Mouse (Mus musculus) neural tube, embryonic 12.5 days (tissue): ENCODE results near the gene Tardbp. TPM values are rescaled to one million over a fixed set of nuclear protein-coding genes. Genes with fewer than 3 reads are reported as not detected.

ENCODE experiments used
- ATAC-seq: fragments of 200-750 bp; cut with Nextera tagmentation; 2 replicates; pipeline ENCODE4 v1.8.0; 2017; ENCODE audit warnings: low read depth, mild to moderate bottlenecking, moderate TSS enrichment, moderate library complexity; ENCODE audit not compliant: low FRiP score
- H3K27ac ChIP-seq: fragments of 300-500 bp; sonication (generic); 2 replicates; pipeline ENCODE4 v1.5.1; 2016
- H3K27me3 ChIP-seq: fragments of 300-500 bp; sonication (generic); replicated peaks from 2 replicates; pipeline ENCODE4 v1.6.1; 2016; ENCODE audit warnings: mild to moderate bottlenecking
- H3K36me3 ChIP-seq: fragments of 300-500 bp; sonication (generic); 2 replicates; pipeline ENCODE4 v1.6.1; 2016; ENCODE audit warnings: mild to moderate bottlenecking
- H3K4me1 ChIP-seq: fragments of 300-500 bp; sonication (generic); 2 replicates; pipeline ENCODE4 v1.6.1; 2016
- H3K4me2 ChIP-seq: fragments of 300-500 bp; sonication (generic); replicated peaks from 2 replicates; pipeline ENCODE4 v1.6.1; 2016; ENCODE audit warnings: mild to moderate bottlenecking
- H3K4me3 ChIP-seq: fragments of 300-500 bp; sonication (generic); 2 replicates; pipeline ENCODE4 v1.5.1; 2016
- H3K9ac ChIP-seq: fragments of 300-500 bp; sonication (generic); 2 replicates; pipeline ENCODE4 v1.6.1; 2016; ENCODE audit warnings: mild to moderate bottlenecking
- H3K9me3 ChIP-seq: fragments of 300-500 bp; sonication (generic); 2 replicates; pipeline ENCODE4 v1.6.1; 2016; ENCODE audit warnings: mild to moderate bottlenecking
- WGBS: fragments of 180-500 bp; shearing (Covaris S2); methylation state at CpG from one replicate; pipeline ENCODE4 v1.1.7; 2016; 5-methylcytosine and 5-hydroxymethylcytosine counted together
- polyA plus RNA-seq: library from polyadenylated mRNA; unstranded; fragments of >200 nt; fragmentation: Nextera tagmentation; extraction: Ambion mirVana; gene quantifications from 2 replicates; pipeline ENCODE4 v1.2.1, GENCODE M21; 2016

Gene Tardbp
- polyA plus RNA-seq, 1 experiment from 2014 or later = 323 TPM

DNA sequence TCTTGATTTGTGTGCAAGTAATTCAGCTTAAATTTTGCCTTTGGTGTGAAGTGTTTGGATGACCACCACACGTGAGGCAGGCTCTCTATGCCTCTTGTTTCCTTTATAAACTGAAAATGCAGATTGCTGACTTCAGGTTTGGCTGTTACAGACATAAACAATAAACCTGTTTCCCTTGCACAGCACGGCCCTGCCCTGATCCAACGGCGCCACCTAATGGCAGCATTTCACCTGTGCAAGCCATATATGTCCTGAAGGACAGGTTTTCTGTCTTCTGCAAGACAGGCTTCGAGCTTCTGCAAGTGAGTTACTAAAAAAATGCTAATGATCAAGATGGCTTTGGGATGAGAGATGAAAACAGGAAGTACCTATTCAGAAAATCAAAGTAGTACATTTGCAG is 19.1 kb downstream of the Tardbp start:
- Histone ChIP-seq H3K9me3 (no peaks in the 10 kb centered on the region), H3K27me3 (no peaks in the 10 kb centered on the region)
- 29% methylated on average over 5 of the region's 5 CpGs for WGBS

DNA sequence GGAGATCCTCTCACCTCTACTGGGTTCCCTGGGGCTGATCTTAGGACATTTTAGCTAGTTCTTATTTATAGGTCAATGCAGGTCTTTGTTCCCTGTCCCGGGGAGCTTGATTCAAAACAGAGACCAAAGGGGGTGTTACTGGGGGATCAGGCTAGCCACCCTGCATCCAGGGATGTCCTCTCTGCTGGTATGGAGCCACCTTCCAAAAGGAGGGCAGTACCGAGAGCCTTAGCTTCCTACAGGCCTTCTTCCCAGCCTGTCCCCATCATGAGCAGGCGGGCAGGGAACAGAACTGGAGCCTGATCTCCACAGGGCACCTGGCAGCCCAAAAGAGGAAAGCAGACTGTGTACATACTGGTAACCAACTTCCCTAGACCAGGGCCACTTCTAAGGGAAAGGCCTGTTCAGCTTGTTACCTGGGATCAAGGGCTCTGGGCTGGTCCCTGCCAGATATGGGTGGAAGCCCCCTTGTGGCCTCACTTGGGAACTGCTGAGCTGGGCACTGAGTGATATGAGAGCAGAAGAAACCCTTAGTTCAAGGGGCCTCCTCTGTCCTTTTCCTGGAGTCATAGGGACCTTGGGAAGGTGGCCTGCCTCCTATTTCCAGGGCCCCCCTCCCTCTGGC is 22.2 kb downstream of the Tardbp start:
- Histone ChIP-seq H3K9me3 (no peaks in the 10 kb centered on the region), H3K36me3 (peaks cover 7% of the 10 kb centered on the region), H3K4me3 (no peak overlapping the region), H3K27ac (no peak overlapping the region), H3K27me3 (no peaks in the 10 kb centered on the region), H3K4me2 (no peak overlapping the region), H3K4me1 (no peaks in the 10 kb centered on the region), H3K9ac (no peak overlapping the region)
- WGBS = 83% methylated on average over 3 of the region's 3 CpGs
- no peak for ATAC-seq

More for the DNA sequence above, 19.1 kb downstream of the Tardbp start:
- ATAC-seq = no peak
- no peak overlapping the region for H3K4me2 ChIP-seq
- H3K4me3 ChIP-seq = no peak overlapping the region
- no peak overlapping the region for H3K27ac ChIP-seq
- no peaks in the 10 kb centered on the region; the same call in 1 of the 2 replicates for H3K4me1 ChIP-seq
- no peak overlapping the region for H3K9ac ChIP-seq
- H3K36me3 ChIP-seq = peaks cover 11% of the 10 kb centered on the region

DNA sequence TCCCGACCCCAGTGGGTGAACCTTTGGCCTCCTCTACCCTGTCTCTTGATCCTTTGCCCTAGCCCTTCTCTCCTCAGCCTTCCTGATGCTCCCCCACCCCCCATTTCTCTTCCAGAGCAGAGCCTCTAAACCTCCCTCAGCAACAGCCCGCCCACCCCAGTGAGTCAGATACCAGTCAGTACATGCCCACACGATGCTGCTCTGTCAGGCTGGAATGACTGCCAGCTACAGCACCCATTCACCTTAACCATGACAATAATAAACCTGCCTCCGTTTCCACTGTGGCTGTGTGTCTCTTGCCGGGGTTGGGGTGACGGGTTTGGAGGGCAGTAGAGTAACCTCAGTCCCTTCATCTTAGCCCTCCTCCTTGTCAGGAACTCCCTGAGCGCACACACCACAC is 22.7 kb downstream of the Tardbp start:
- Histone ChIP-seq H3K36me3 (peaks cover 6% of the 10 kb centered on the region), H3K4me3 (no peak overlapping the region), H3K9me3 (no peaks in the 10 kb centered on the region), H3K27me3 (no peaks in the 10 kb centered on the region), H3K4me2 (no peak overlapping the region), H3K27ac (no peak overlapping the region), H3K4me1 (no peaks in the 10 kb centered on the region), H3K9ac (no peak overlapping the region)
- ATAC-seq = no peak
- 79% methylated on average over 7 of the region's 7 CpGs for WGBS

DNA sequence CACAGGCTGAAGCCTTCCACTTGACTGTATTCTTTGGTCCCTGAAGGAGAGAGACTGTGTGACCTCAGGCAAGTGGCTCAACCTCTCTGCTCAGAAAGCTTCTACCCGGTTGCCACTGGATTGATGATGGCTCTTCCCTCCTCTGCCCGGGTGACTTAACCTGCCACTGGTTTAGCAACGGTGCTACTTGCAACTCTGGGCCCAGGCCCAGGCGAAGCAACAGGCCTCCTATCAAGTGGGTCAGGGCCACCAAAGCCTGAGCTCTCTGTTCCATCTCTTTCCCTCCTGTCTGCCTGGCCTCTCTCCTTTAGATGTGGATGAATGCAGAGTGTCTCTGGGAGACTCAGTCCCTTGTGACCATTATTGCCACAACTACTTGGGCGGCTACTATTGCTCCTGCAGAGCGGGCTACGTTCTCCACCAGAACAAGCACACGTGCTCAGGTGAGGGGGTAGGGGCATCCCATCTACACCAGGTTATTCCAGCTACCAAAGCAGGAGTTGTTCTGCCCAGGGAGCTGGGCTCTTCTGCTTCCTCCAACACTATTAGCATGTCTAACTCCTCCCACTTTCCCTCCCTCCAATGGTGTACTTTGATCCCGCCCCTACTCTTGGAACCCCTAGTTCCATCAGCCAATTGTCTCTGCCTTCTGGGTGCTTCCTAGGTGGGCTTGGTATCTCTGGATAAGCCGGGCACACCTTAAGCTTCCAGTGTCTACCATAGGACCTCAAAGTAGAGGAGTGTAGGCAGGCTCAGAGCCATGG is 23.3 kb downstream of the Tardbp start:
- Histone ChIP-seq H3K27me3 (no peaks in the 10 kb centered on the region), H3K4me3 (no peak overlapping the region), H3K4me2 (no peak overlapping the region), H3K27ac (no peak overlapping the region), H3K36me3 (peaks cover 8% of the 10 kb centered on the region), H3K9me3 (no peaks in the 10 kb centered on the region), H3K9ac (no peak overlapping the region), H3K4me1 (no peaks in the 10 kb centered on the region)
- ATAC-seq = no peak
- WGBS = 68% methylated on average over 10 of the region's 10 CpGs

DNA sequence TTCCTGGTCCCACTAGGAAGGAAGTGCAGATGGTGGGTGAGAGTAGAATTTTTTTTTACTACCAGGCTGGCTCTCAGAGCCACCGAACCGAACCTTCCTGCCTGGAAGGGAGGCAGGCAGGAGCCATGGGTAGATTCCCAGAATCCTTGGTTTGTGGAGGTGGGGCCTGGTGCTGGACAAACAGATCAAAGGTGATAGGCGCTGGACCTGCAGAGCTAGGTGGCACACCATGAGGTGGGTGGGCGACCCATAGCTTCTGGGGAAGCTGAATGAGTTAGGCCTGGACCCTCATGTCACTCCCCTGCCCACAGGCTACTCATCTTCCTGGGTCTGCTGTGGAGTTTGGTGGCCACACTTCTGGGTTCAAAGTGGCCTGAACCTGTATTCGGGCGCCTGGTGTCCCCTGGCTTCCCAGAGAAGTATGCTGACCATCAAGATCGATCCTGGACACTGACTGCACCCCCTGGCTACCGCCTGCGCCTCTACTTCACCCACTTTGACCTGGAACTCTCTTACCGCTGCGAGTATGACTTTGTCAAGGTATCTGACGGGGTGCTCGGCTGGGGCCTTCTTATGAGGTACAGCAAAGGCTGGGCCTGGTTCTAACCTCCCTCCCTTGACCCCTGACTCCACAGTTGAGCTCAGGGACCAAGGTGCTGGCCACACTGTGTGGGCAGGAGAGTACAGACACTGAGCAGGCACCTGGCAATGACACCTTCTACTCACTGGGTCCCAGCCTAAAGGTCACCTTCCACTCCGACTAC is 24.3 kb downstream of the Tardbp start, which contains the start of gene Masp2:
Masp2 (plus strand) TSS at position 198 of the 764 bp plus-strand sequence.
- Histone ChIP-seq H3K4me1 (no peaks in the 10 kb centered on the region), H3K27me3 (no peaks in the 10 kb centered on the region)
- 92% methylated on average over 14 of the region's 14 CpGs for WGBS

DNA sequence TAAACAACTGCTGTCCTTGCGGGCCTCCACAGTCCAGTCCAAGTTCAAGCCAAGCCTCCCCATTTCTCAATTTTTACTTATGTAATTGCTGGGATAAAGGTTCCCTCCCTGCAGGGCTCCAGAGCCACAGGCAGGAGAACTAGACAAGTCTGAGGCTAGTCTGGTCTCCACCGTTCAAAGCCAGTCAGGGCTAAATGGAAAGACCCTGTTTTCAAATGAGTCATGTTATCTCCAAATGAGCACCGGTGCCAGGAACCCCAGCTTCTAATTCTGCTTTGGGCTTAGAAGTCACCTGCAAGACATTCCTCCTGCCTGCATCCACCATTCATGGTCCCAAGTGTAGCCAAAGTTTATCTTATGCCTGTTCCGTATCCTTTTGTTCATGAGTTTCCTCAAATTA is 24.9 kb downstream of the Tardbp start:
- no peak overlapping the region for H3K4me2 ChIP-seq
- peaks cover 13% of the 10 kb centered on the region for H3K36me3 ChIP-seq
- H3K9ac ChIP-seq = no peak overlapping the region
- no peak overlapping the region for H3K4me3 ChIP-seq
- WGBS = 89% methylated on average over 4 of the region's 4 CpGs
- no peaks in the 10 kb centered on the region for H3K4me1 ChIP-seq
- H3K9me3 ChIP-seq = no peaks in the 10 kb centered on the region
- ATAC-seq = no peak
- no peak overlapping the region for H3K27ac ChIP-seq
- no peaks in the 10 kb centered on the region for H3K27me3 ChIP-seq

More for the DNA sequence above, 24.3 kb downstream of the Tardbp start, which contains the start of gene Masp2:
- Histone ChIP-seq H3K27ac (no peak within 1 kb of the TSS), H3K4me2 (no peak within 1 kb of the TSS), H3K9ac (no peak within 1 kb of the TSS), H3K9me3 (no peaks in the 10 kb centered on the region), H3K36me3 (peaks cover 12% of the 10 kb centered on the region), H3K4me3 (no peak within 1 kb of the TSS)
- no peak for ATAC-seq

DNA sequence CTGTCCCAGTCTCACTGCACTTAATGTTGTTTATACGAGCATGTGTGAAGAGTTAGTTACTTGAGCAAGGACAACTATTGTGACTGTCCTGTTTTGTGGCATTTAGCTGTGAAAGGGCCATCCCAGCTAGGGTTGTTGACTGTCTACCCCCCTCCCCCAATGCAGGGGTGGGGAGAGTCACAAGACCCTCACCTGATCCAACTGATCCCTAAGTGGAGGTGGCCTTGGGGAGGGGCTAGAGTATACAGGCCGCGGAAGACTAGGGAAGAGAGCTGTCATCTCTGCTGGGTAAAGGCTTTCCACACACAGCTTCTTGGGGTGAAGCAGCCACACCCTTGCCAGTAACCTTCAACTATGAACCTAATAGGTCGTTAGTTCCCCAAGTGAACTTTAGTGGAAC is 26.5 kb downstream of the Tardbp start:
- no peak overlapping the region for H3K27ac ChIP-seq
- no peak for ATAC-seq
- no peaks in the 10 kb centered on the region for H3K4me1 ChIP-seq
- H3K9ac ChIP-seq = no peak overlapping the region
- H3K27me3 ChIP-seq = no peaks in the 10 kb centered on the region
- peaks cover 26% of the 10 kb centered on the region for H3K36me3 ChIP-seq
- no peak overlapping the region for H3K4me2 ChIP-seq
- H3K9me3 ChIP-seq = no peaks in the 10 kb centered on the region
- WGBS = 89% methylated on average over 4 of the region's 4 CpGs
- H3K4me3 ChIP-seq = no peak overlapping the region

DNA sequence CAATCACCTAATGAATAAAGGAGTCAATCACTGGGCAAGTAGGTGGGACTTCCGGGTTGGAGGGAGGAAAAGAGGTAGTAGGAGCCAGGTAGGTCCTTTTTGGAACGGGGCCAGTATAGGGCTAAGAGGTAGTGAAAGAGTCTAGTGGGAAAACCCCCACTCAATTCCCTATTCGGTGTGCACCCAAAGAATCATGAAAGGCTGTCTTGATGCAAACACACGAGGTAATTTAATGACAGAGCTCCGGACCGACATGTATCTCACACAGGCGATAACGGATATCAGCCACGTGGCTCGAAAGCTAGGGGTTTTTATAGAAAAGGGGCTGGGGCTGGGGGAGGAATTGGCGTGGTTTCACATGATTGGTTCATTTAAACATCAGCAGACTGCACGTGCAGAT is 28.0 kb downstream of the Tardbp start:
- Histone ChIP-seq H3K4me2 (no peak overlapping the region), H3K9me3 (no peaks in the 10 kb centered on the region), H3K4me3 (no peak overlapping the region), H3K36me3 (peaks cover 41% of the 10 kb centered on the region), H3K27me3 (no peaks in the 10 kb centered on the region), H3K27ac (no peak overlapping the region), H3K4me1 (no peaks in the 10 kb centered on the region), H3K9ac (no peak overlapping the region)
- ATAC-seq = no peak
- 92% methylated on average over 12 of the region's 12 CpGs for WGBS

DNA sequence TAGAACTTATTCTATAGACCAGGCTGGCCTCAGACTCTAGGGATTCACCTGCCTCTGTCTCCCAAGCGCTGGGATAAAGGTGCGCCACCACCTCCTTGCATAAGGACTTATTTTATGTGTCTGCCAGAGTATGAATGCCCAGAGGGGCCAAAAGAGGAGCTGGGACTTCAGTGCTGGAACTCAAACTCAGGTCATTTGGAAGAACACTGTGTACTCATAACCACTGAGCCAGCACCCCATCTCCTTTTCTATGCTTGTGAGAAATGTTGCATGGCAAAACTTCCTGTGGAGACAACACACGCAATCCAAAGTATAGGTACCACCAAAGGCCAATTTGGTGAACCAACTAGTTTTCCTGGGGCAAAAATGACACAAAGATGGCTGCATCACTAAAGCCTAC is 30.1 kb downstream of the Tardbp start:
- no peak overlapping the region for H3K27ac ChIP-seq
- H3K9ac ChIP-seq = no peak overlapping the region
- 98% methylated on average over 3 of the region's 3 CpGs for WGBS
- H3K27me3 ChIP-seq = no peaks in the 10 kb centered on the region
- no peak for ATAC-seq
- no peak overlapping the region for H3K4me2 ChIP-seq
- H3K4me1 ChIP-seq = peaks cover 16% of the 10 kb centered on the region
- peaks cover 49% of the 10 kb centered on the region for H3K36me3 ChIP-seq
- H3K4me3 ChIP-seq = no peak overlapping the region
- H3K9me3 ChIP-seq = no peaks in the 10 kb centered on the region

DNA sequence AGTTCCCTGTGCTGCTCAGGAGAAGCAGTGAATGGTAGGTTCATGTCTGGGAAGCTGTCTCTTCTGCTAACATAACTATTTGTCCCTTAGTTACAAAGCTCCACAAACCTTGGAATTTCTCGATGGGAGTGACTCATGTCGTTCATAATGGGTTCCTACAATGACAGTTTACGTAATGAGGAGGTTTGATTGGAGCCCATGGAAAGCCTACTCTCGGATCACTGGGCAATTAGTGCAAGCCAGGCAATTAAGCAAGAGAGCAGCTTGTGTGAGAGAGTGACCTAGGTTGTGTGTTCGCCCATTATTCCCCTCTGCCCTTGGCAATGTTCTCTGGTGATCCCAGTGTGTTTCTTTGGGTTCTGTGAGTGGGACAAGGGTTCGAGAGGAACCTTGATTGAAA is 30.9 kb downstream of the Tardbp start:
- ATAC-seq = no peak
- H3K36me3 ChIP-seq = peaks cover 49% of the 10 kb centered on the region
- 92% methylated on average over 6 of the region's 6 CpGs for WGBS

DNA sequence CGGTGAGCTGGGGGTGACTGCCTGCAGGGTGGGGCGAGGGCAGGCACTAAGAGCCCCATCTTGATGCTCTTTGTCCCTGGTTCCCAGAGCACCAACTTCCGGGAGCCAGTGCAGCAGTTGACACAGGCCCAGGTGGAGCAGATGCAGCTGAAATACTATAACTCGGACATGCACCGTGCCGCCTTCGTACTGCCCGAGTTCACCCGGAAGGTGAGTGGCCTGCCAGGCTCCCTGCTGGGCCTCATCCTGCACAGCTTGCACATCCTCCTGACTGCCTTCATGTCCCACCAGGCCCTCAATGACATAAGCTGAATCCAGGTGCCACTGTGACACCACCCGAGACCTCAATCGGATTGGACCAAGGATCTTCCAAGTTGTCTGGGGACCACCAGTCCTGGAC is 32.8 kb downstream of the Tardbp start:
- no peak overlapping the region for H3K27ac ChIP-seq
- no peak for ATAC-seq
- H3K27me3 ChIP-seq = no peaks in the 10 kb centered on the region
- H3K4me2 ChIP-seq = no peak overlapping the region
- no peak overlapping the region for H3K9ac ChIP-seq
- H3K4me1 ChIP-seq = peaks cover 20% of the 10 kb centered on the region
- peaks cover 49% of the 10 kb centered on the region for H3K36me3 ChIP-seq
- no peaks in the 10 kb centered on the region for H3K9me3 ChIP-seq
- 94% methylated on average over 11 of the region's 11 CpGs for WGBS
- H3K4me3 ChIP-seq = no peak overlapping the region

More for the DNA sequence above, 30.9 kb downstream of the Tardbp start:
- Histone ChIP-seq H3K9me3 (no peaks in the 10 kb centered on the region), H3K27ac (no peak overlapping the region), H3K27me3 (no peaks in the 10 kb centered on the region), H3K4me2 (no peak overlapping the region), H3K4me1 (peaks cover 16% of the 10 kb centered on the region), H3K4me3 (no peak overlapping the region), H3K9ac (no peak overlapping the region)

DNA sequence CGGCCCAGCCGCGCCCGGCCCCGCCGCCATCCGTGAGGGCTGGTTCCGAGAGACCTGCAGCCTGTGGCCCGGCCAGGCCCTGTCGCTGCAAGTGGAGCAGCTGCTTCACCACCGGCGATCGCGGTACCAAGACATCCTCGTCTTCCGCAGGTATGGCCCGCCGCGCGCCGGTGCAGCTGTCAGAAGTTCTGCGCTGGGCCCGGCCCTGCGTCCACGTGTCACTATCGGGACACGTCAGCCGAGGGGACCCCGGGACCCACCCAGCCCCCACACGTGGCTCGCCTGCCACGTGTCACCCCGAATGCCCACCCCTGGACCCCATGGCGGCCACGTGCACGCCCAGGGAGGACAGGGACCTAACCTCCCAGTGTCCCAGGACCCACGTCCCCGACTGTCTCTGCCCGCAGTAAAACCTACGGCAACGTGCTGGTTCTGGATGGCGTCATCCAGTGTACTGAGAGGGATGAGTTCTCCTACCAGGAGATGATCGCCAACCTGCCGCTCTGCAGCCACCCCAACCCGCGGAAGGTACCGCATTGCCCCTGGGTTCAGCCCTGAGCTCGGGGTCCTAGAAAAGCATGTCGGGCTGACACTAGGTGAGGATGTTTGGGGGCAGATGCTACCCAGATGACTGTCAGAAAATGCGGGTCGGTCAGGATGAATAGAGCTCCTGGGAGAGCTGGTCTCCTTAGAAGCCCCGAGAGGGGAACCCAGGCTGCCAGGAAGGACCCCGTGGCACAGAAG is 35.0 kb downstream of the Tardbp start:
- H3K9ac ChIP-seq = peak overlapping the region; percentile 82
- H3K4me3 ChIP-seq = peak overlapping the region; percentile 94
- no peaks in the 10 kb centered on the region for H3K27me3 ChIP-seq
- H3K9me3 ChIP-seq = no peaks in the 10 kb centered on the region
- H3K4me1 ChIP-seq = peaks cover 20% of the 10 kb centered on the region
- no peak overlapping the region for H3K27ac ChIP-seq
- peaks cover 36% of the 10 kb centered on the region for H3K36me3 ChIP-seq
- peak; percentile 72 for ATAC-seq
- under 1% methylated on average over 53 of the region's 53 CpGs for WGBS
- peak overlapping the region; percentile 98 for H3K4me2 ChIP-seq
